Mouse (Mus musculus) stomach, postnatal 0 days (tissue): ENCODE data around the gene Xrcc1. TPM values are rescaled to one million over a fixed set of nuclear protein-coding genes. Genes with fewer than 3 reads are reported as not detected.

Experiments used
- ATAC-seq: fragments of 200-750 bp; cut with Nextera tagmentation; 2 replicates; pipeline ENCODE4 v1.8.0; 2017; ENCODE audit not compliant: low FRiP score, low TSS enrichment
- DNase-seq: peaks from one replicate; pipeline ENCODE4 v3.0.0-alpha.2; 2016; ENCODE audit warnings: low spot score
- H3K27ac ChIP-seq: fragments of 300-500 bp; sonication (generic); replicated peaks from 2 replicates; pipeline ENCODE4 v1.5.1; 2014; ENCODE audit warnings: mild to moderate bottlenecking, control low read depth
- H3K27me3 ChIP-seq: fragments of 300-500 bp; sonication (generic); 2 replicates; pipeline ENCODE4 v1.6.1; 2014; ENCODE audit warnings: low read length; ENCODE audit not compliant: control insufficient read depth, insufficient read depth
- H3K36me3 ChIP-seq: fragments of 300-500 bp; sonication (generic); 2 replicates; pipeline ENCODE4 v1.6.1; 2014; ENCODE audit warnings: low read length, mixed read lengths; ENCODE audit not compliant: control insufficient read depth, insufficient read depth
- H3K4me1 ChIP-seq: fragments of 300-500 bp; sonication (generic); replicated peaks from 2 replicates; pipeline ENCODE4 v1.6.1; 2014; ENCODE audit warnings: antibody characterized with exemption; ENCODE audit not compliant: control insufficient read depth, insufficient read depth
- H3K4me2 ChIP-seq: fragments of 300-500 bp; sonication (generic); replicated peaks from 2 replicates; pipeline ENCODE4 v1.6.1; 2014; ENCODE audit warnings: low read depth, mild to moderate bottlenecking, control low read depth, moderate library complexity
- H3K4me3 ChIP-seq: fragments of 300-500 bp; sonication (generic); 2 replicates; pipeline ENCODE4 v1.5.1; 2014; ENCODE audit warnings: low read depth, low read length, control low read depth
- H3K9ac ChIP-seq: fragments of 300-500 bp; sonication (generic); 2 replicates; pipeline ENCODE4 v1.6.1; 2014; ENCODE audit warnings: mild to moderate bottlenecking, low read length, control low read depth, mixed read lengths
- H3K9me3 ChIP-seq: fragments of 300-500 bp; sonication (generic); 2 replicates; pipeline ENCODE4 v1.6.1; 2016; ENCODE audit warnings: low read length; ENCODE audit not compliant: control insufficient read depth
- CTCF ChIP-seq: IDR thresholded peaks from 2 replicates; pipeline ENCODE4 v1.5.1; 2016; ENCODE audit warnings: antibody characterized with exemption, low read depth, mild to moderate bottlenecking, moderate library complexity
- EP300 ChIP-seq: optimal IDR thresholded peaks from 2 replicates; pipeline ENCODE3; 2016; ENCODE audit warnings: antibody characterized with exemption
- WGBS: fragments of 180-500 bp; shearing (Covaris S2); extraction: QIAGEN DNeasy Blood & Tissue Kit; methylation state at CpG from one replicate; pipeline ENCODE4 v1.1.7; 2014; 5-methylcytosine and 5-hydroxymethylcytosine counted together
- polyA plus RNA-seq: library from polyadenylated mRNA; unstranded; fragments of >200 nt; fragmentation: Nextera tagmentation; extraction: Ambion mirVana; gene quantifications from 2 replicates; pipeline ENCODE4 v1.2.1, GENCODE M21; 2015

The Xrcc1 gene
- polyA plus RNA-seq, 1 experiment from 2014 or later, result 27.4 TPM

- Histone ChIP-seq H3K4me1 (no peaks in the 10 kb centered on the region), H3K36me3 (peaks cover 3% of the 10 kb centered on the region), H3K4me2 (no peak overlapping the region), H3K9ac (no peak overlapping the region), H3K27ac (no peak overlapping the region), H3K9me3 (no peaks in the 10 kb centered on the region), H3K27me3 (no peaks in the 10 kb centered on the region), H3K4me3 (no peak overlapping the region)
- WGBS, result 87% methylated on average over 8 of the region's 8 CpGs
- DNase-seq (no peak), ATAC-seq (no peak)
- TF ChIP-seq CTCF (no peak), EP300 (no peak)
Measured at GRCm38 (mm10) chr7:24563191-24563836, 17.2 kb downstream of the Xrcc1 start.

GRCm38 (mm10) chr7:24563837-24564206 lies 17.7 kb downstream of the Xrcc1 start:
- WGBS, result 78% methylated on average over 4 of the region's 4 CpGs
- no peak for ATAC-seq
- H3K36me3 ChIP-seq, result peaks cover 3% of the 10 kb centered on the region
- H3K27ac ChIP-seq, result no peak overlapping the region
- no peaks in the 10 kb centered on the region for H3K27me3 ChIP-seq
- H3K4me1 ChIP-seq, result no peaks in the 10 kb centered on the region
- no peaks in the 10 kb centered on the region for H3K9me3 ChIP-seq
- no peak overlapping the region for H3K9ac ChIP-seq
- H3K4me2 ChIP-seq, result no peak overlapping the region
- no peak overlapping the region for H3K4me3 ChIP-seq
- DNase-seq, result no peak
- TF ChIP-seq EP300 (no peak), CTCF (no peak)

- DNase-seq (peak; percentile 82), ATAC-seq (peak; percentile 55)
- 68% methylated on average over 6 of the region's 6 CpGs for WGBS
- H3K9ac ChIP-seq, result no peak overlapping the region
- no peaks in the 10 kb centered on the region for H3K4me1 ChIP-seq
- no peak overlapping the region for H3K27ac ChIP-seq
- no peak overlapping the region for H3K4me3 ChIP-seq
- peaks cover 3% of the 10 kb centered on the region for H3K36me3 ChIP-seq
- no peaks in the 10 kb centered on the region for H3K27me3 ChIP-seq
- H3K9me3 ChIP-seq, result no peaks in the 10 kb centered on the region
- TF ChIP-seq EP300, result no peak
- TF ChIP-seq CTCF, result peak; percentile 89
- H3K4me2 ChIP-seq, result no peak overlapping the region
Measured at GRCm38 (mm10) chr7:24564607-24565265, 18.6 kb downstream of the Xrcc1 start.

- no peak for TF ChIP-seq CTCF
- WGBS, result 96% methylated on average over 11 of the region's 11 CpGs
- H3K36me3 ChIP-seq, result peaks cover 3% of the 10 kb centered on the region
Measured at GRCm38 (mm10) chr7:24565627-24566026, 19.5 kb downstream of the Xrcc1 start.

GRCm38 (mm10) chr7:24566206-24566605 lies 20.1 kb downstream of the Xrcc1 start:
- Histone ChIP-seq H3K9ac (no peak overlapping the region), H3K27me3 (no peaks in the 10 kb centered on the region), H3K27ac (no peak overlapping the region), H3K9me3 (no peaks in the 10 kb centered on the region), H3K36me3 (peaks cover 3% of the 10 kb centered on the region), H3K4me2 (no peak overlapping the region), H3K4me1 (no peaks in the 10 kb centered on the region), H3K4me3 (no peak overlapping the region)
- 96% methylated on average over 9 of the region's 9 CpGs for WGBS
- no peak for TF ChIP-seq CTCF
- TF ChIP-seq EP300, result no peak
- ATAC-seq (no peak), DNase-seq (no peak)

More at GRCm38 (mm10) chr7:24565627-24566026, 19.5 kb downstream of the Xrcc1 start:
- ATAC-seq (no peak), DNase-seq (no peak)
- H3K9ac ChIP-seq, result no peak overlapping the region
- no peak overlapping the region for H3K4me3 ChIP-seq
- H3K27me3 ChIP-seq, result no peaks in the 10 kb centered on the region
- H3K9me3 ChIP-seq, result no peaks in the 10 kb centered on the region
- H3K4me2 ChIP-seq, result no peak overlapping the region
- no peaks in the 10 kb centered on the region for H3K4me1 ChIP-seq
- no peak overlapping the region for H3K27ac ChIP-seq

GRCm38 (mm10) chr7:24568512-24568911 lies 22.4 kb downstream of the Xrcc1 start:
- Histone ChIP-seq H3K4me1 (no peaks in the 10 kb centered on the region), H3K9ac (no peak overlapping the region), H3K27me3 (no peaks in the 10 kb centered on the region), H3K4me2 (no peak overlapping the region), H3K4me3 (no peak overlapping the region), H3K9me3 (no peaks in the 10 kb centered on the region), H3K27ac (no peak overlapping the region), H3K36me3 (peaks cover 3% of the 10 kb centered on the region)
- ATAC-seq, result no peak
- 84% methylated on average over 4 of the region's 4 CpGs for WGBS
- no peak for DNase-seq
- no peak for TF ChIP-seq CTCF
- no peak for TF ChIP-seq EP300
